Mouse (Mus musculus) frontal cortex, postnatal 25 days (tissue): ENCODE results near the gene Scamp1.

Source experiments
- DNase-seq, 2 experiments: peaks; one replicate each; pipeline ENCODE4 v3.0.0; 2022; ENCODE audit warnings: low spot score in 2 of 2

The Scamp1 gene

DNA sequence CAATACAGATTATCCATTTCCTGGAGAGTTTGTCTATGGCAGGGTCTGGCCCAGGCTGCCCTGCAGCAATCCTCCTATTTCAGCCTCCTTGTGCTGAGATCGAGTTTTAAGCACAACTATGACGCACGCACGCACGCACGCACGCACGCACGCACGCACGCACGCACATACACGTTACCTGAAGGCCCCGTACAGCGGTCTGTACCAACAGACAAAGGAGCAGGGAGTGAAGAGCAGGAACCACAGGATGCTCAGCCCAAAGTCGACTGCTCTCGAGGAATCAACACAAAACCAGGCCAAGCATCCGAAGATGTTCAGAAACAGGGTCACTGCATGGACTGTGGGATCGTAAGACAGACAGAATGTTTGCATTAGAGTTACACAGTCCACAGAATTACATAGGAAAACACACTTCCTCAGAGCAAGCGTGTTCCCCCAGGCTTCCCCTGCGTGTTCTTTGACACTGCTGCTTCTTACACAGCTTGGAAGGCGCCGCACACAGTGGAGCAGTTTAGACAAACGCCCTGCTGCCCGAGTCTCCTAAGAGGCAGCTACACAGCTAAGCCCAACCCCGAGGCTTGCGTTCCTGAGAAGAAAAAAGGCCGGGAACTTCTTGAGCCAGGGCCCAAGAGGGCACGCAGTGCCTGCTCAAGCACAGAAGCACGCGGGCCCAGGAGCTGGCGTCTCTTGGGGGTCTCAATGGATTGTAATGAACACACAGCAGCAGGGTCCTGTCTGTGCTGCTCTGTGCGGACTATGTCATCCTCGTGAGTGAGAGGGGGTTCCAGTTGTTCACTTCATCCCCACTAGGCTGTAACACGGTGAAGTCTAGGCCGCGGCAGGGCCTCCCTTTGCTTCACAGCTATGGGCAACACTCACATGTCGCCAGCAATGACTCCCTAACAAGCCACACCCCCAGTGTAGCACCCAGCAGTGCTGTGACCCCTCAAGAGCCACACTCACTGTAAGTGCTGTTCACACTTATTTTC lies 60.6 kb downstream of the Scamp1 start:
- DNase-seq = no peak

DNA sequence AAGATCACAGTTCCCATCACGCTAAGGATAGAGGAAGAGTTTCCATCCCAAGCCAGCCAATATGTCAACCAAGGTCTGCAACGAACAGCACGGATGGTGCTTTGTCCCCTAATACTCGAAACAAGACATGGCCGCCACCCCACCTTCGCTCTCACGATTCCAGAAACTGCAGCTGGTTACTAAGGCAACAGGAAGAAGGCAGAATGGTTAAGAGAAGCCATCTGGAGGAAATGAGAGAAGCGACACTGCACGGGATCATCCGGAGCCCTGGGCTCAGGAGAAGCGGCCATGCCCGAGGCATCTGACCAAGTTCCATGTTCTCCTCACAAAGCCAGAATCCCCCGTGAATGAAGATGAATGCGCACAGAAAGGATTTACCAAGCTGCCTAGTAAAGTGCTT lies 62.0 kb downstream of the Scamp1 start:
- no peak for DNase-seq

DNA sequence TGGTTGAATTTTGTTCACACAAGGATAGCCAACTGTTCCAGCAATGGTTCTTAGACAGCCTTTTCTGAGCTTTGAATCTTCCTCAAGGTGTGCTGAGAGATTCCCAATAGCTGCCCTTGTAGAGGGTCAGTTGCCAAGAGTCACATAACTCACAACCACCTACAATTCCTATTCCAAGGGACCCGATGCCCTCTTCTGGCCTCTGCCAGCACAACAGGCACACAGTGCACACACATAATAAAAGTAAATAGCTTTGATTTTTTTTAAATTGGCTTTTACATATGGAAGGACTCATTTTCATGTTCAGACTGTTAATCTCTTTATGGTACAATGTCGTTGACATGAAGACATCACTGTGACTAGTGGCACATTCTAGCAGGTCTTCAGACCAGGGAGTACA lies 72.9 kb downstream of the Scamp1 start:
- DNase-seq = no peak

DNA sequence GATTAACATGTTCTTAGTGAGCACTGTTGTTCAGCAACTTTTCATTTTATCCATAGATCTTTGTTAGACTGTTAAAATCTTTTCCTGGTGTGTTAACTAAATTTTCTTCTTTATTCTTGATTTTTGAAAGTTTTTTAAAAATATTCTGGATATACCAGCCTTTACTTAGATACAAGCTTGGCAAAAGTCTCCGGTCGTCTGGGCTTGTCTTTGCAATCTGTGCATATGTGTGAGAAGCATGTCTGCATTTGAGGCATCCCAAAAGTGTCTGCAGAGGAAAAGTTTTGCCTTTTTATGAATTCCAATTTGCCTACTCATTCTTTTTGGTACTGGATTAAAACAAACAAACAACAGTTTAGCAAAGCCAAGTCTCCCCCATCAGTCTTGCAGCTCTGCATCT lies 73.5 kb downstream of the Scamp1 start:
- DNase-seq = no peak

DNA sequence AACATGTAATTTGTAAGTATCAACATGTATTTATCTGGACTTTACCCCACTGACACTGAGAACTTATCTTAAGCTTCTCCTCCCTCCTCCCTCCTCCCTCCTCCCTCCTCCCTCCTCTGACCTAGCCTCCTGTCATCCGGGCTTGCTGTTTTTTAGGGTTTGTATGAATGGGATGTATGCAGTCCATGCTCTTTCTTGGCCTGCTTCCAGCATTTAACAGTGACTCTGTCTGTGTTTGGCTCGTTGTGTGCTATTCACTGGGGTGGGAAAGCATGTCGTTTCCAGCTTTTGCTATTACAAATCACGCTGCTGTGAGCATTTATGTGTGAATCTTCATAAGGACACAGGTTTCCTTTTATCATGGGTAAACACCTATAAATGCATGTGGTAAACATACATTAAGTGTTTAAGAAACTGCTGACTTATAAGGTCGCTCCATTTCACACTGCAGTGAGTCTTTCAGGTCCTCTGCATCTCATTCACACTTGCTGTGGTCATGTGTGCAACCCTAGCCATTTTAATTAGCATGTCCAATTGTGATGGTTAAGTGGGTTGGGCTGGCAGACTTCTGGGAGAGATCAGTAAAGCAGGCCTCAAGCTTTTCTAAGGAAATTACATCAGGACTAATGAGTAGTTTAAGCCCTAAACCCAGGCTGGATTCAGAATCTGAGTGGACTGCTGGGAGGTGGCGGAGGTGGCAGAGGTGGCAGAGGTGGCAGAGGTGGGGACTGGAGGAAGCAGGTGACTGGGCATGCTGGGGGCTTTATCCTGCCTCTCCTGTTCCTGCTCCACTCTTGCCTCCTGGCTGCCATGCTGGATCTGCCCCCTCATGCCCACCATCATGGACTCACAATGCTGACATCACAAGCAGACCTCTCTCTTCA lies 74.2 kb downstream of the Scamp1 start:
- no peak for DNase-seq

DNA sequence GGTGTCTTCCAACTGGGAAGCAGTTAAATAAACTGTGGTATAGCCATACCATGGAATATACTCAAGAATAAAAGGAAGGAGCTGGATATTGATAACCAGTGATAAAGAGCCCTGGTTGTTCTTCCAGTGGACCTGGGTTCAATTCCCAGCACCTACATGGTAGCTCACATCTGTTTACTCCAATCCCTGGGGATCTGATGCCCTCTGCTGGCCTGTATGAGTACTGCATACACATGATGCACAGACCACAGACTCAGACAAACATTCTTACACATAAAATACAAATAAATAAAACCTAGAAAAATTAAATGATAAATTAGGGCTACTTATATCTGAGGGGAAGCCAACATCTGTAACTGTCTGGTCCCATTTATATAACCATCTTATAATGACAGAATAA lies 76.8 kb downstream of the Scamp1 start:
- no peak for DNase-seq

DNA sequence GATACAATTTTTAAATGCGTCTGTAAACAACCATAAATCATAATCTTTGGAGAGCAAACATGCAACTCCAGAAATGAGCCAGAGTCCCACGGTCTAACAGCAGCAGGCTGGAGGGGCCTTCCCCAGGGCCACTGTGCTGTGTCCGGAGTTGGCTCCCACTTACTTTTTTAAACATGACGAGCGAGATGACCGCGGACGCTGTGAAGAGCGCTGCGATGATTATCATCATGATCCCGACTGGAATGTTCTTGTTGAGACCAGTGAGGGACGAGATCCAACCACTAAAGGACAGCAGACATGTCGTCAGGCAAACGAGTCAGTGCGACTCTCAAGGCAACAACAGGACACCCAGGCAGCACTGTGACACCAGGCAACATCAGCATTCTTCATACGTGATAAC lies 77.7 kb downstream of the Scamp1 start:
- no peak for DNase-seq

DNA sequence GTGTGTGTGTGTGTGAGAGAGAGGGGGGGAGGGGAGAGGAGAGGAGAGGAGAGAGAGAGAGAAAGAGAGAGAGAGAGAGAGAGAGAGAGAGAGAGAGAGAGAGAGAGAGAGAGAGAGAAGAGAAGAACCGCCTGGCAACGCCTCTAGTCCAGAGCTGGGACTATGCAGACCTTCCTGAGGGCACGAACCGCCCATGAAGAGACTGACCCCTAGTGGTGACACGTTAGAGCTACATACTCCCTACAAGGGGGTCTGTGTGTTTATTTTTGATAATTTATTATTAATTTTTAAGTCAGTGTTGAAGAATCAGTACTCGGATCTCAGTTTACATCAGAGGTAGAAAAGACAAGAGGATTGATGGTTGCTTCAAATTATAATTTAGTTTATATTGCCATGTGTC lies 80.4 kb downstream of the Scamp1 start:
- no peak for DNase-seq

DNA sequence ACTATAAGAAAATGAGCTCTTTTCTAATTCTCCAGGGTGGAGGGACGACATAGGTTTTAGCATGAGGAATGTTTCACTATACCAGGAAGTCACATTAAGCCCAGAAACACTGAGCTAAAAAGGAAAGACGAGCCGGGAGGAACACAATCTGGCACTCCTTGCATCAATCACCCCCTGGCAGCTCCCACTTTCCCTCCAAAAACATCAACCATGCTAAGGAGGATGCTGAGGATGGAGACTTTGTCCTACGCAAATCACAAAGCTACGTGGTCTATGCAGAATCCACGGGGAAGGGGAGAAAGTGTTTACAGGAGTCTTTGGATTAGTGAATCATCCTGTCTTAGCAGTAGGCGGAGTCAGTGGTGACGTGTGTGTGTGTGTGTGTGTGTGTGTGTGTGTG lies 85.8 kb downstream of the Scamp1 start:
- no peak for DNase-seq

DNA sequence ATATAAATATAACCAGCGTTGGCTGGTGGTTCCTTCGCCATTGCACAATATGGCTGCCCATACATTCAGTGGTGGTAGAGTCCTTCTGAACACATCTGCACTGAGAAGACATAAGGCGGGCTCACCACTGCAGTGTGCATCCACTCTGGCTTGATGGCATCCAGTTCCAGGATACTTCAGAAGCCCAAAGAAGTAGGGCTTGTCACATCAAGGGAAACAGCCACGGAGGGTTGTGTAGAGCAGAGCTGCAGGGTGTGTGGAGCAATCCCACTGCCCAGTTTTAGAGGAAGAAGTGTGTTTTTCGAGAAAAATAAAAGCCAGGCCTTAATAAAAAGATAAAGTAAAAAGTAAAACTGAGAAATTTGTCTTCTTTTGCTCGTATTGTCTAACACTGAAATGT lies 87.0 kb downstream of the Scamp1 start:
- DNase-seq = no peak

DNA sequence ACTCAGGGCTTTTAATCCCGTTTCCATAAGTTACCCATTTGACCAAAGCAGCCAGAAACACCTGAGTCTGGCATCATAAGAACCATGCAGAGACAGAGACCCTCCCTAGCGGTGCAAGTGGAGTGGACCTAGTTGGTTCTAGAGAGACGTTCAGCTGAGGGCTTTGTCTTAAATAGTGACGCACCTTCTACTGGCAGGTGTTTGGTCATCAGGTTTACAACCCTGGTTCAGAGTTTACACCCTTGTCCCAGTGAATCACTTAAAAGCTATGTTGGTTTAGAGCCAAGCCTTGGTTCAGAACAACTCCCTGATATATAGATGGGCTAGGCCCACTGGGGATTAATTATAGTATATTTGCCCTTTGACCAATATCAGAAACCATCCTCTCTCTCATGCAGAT lies 92.4 kb downstream of the Scamp1 start:
- no peak for DNase-seq

DNA sequence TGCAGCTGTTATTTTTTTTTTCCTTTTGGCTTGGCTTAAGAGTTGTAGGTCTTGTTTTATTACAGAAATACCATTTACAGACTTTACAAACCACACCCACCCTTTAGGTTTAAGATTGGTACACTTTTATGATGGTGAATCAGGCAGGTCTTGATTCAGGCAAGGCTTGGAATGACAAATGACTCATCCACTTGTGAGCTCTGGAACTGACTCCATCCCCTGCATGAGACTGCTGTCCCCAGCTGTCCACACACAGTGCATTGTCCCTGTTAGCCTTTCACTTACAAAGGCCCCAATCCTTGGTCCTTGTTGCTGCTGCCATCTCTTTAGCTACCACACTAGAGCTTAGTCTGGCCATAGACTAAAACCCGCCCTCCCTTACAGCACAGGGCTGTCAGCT lies 95.3 kb downstream of the Scamp1 start:
- DNase-seq = no peak

DNA sequence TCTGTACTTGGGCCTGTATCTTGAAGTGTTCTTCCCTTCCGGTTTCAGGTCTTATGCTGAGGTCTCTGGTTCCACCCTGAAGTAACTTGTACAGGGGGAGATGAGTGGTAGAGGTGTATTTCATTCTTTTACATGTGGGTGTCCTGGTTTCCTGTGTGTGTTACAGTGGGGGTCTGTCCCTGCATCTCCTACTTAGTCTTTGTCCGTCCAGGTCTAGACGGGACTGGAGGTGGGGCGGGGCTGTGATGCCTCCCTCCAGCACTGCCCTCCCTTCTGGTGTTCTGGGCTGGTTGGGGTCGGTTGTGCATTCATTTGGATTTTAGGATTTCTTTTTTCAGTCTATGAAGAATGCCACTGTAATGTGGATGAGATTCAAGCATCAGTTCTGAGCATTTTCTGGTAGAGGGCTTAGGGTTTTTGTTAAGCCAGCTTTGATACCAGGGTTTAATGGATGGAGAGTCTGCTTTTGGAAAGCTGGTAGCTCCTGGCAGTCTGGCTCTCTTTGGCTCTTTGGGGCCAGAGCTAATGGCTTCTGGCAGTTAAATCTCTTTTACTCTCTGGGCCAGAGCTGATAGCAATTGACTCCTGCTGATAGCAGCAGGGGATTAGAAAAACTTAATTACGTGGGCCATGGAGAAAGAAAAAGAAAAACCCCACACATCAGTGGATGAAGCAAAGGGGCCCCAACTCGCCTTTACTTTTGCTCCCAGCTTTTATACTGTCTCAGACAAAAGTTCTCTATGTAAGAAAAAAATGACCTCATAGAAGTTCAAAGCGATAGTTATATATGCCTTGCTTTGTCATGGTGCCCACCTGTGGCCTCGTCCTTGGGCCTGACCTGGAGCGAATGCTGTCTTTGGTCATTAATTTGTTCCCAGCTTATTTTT lies 97.2 kb downstream of the Scamp1 start:
- no peak for DNase-seq

DNA sequence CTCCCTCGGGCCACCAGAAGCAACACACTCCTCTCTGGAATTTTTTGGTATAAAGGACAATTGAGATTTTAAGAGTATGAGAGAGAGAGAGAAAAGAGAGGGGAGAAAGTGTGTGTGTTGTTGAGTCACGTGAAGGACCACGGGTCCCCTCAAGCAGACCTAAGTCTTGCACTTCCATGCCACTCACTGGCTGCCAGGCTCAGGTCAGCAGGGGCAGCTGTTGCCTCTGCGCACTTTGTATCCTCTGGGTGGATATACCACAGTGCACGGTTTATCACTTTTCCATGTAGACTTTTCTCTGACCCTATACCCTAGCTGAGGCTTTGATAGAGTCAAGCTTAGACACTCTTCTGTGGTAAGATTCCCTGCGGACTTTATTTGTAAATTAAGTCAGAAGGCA lies 100.0 kb downstream of the Scamp1 start:
- no peak for DNase-seq

DNA sequence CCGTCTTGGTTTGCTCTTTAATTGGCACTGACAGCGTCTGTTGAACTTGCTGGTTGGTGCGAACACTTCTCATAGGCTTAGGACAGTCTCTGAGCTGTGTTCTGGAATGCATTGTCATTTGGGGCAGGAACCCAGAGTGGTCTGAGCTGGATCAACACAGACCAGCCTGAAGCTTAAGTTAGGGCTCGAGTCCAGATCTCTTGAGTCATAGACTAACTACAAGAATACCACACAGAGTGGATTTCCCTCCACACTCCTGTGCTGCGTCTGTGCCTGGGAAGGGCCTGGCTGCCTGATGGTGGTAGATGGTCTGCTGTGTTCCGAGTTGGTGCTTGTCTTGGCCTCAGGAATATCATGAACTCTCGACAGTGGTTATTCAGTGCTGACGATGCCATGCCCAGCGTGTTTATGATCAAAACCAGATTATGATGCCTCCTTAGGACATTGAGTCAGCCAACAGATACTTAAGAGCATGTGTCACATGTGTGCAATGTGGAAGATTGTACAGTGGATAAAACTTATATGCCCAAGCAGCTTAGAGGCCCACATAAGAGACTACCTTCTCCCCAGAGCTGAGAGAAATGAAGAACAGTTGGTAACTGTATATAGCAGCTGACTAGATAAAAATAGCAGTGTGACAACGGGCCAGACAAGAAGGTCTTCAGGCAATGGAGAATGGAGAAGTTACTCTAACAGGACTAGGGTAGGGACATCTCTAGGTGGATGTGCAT lies 100.8 kb downstream of the Scamp1 start:
- DNase-seq = no peak

DNA sequence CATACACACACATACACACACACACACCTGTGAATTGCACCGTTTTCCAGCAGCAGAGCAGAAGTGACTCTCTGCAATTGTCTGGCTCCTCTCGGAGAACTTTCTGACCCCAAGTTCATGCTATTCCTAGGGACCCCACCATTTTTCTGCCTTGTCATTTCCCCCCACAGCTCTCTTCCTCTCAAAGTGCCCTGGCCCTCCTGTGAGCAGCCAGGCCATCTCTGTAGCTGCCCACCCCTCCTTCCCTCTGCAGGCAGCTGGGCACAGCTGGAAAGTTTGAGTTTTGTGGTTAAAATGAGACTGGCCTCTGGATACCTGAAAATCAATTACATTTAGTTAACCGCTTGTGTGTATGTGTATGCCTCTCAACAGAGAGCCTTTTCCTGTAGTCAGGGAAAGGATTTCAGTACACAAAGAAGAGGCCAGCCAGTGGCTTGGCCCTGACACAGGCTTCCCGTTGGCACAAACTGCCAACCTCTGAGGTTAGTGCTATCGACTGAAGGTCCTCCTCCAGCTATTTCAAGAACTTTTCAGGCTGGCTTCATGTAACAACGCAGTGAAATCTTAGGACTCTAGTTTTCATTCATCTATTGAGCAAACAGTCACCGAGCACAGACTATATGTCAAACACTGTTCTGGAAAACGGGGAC lies 102.2 kb downstream of the Scamp1 start:
- no peak for DNase-seq

DNA sequence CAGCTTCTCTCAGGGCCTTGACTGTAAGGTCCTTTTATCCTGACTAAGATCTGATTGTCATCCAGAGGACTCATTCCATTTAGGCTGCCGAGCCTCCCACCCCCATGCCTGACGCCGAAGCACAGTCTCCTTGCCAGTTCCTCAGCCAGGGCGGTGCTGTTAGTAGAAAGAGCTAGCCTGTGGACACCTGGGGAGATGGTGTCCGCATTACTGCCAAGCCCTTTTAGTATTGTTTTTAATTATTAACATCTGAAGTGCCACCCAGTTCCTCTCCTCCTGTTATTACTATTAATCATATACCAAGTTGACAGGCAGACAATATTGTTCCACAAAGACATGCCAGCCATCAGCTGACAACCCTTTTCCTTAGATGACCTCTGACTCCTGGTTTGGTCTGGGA lies 103.6 kb downstream of the Scamp1 start:
- no peak for DNase-seq

DNA sequence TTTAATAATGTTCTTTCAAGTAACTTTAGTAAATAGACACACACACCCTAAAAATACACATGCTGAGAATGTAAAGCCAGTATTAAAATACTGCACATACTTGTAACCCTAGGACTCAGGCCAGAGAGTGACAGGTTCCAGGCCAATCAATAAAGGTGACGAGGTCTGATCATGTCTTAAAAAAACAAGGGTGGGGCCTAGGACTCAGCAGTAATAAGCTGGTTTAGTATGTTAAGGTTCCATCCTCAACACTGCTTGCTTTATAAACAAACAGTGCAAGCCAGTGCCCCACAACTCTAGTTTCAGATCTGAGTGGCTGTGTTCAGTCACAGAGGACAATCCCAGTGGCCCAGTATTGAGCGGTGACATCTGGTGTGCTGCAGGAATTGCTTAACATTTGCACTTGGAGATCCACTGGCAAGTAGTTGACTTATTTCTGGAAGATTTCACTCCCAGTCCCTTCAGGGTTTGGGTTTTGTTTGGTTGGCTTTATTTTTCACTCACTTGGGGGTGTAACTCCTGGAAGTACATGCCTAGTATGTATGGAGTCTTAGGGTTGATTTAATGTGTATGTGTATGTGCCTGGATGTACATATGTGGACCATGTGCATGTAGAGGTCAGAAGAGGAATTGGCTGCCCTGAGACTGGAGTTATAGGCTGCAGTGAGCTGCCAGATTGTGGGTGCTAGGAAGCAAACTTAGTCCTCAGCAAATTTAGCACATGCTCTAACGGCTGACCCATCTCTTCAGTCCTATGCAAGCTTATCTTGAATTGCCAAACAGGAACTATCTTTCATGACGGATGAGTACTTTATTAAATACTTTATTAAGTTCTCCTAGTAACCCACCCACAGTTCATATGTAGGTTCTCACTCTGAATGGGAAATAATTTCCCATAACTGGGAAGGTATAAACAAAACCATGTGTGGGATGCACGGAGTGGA lies 104.9 kb downstream of the Scamp1 start:
- no peak for DNase-seq

DNA sequence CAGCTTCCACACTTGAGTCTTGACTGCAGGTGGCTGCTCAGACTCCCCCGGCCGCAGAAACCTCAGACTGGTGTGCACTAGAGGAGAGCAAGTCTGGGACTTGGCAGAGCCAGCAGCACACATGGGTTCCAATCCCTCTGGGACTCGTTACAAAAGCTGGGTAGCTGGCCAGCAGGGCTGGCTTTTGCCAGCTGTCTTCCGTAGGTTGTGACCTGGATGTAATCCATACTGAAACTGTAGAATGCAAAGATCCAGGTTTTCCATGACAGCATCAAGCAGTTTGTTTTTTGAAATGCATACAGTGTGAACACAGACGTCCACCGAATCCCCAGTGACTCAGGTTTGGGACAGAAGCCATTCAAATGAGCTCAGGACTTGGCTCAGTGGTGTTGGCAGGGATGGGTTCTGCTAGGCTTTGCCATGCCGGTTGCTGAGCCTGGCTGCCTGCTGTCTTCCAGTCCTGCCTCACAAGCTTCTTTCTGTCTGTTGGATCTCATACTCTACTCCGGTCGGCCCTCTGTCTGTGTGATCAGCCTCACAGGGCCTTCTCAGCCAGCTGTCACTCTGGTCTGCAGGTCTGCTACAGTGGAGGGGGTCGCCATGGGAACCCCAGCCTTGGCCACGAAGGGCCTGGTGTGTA lies 107.1 kb downstream of the Scamp1 start:
- DNase-seq = peak in 1 of 2 experiments; percentile 37
